ENCODE assay signal across 7 mouse cellular contexts in genomic region chr7:145252715-145253476, GRCm38 (mm10). TPM values are rescaled to one million over a fixed set of nuclear protein-coding genes. Genes with fewer than 3 reads are reported as not detected.
DNase-seq lines count a peak whose midpoint lies in the region; ATAC-seq and TF ChIP-seq lines count a peak whose summit lies in the region.

No protein-coding gene starts in this region.

- DNase-seq in adipocyte (ENCODE audit: low spot score), result peak; percentile 84
- DNase-seq in gastrocnemius, postnatal 25 days, result peak; percentile 70
- peak; percentile 79 for DNase-seq in kidney, adult 18-20 months
- peak; percentile 85 for DNase-seq in limb, embryonic 10.5 days (ENCODE audit: low spot score)
- peak; percentile 89 for DNase-seq in midbrain, embryonic 14.5 days
- peak in 1 of 2 experiments; percentile 62 for DNase-seq in spleen, adult 2 months (ENCODE audit: low read depth in 1 of 2, low spot score in 2 of 2)

- H3K27ac ChIP-seq in cortical plate, adult 2 months (ENCODE audit: insufficient read depth, low read length), result no peak overlapping the region
- H3K27ac ChIP-seq in limb, embryonic 10.5 days, result peak overlapping the region; percentile 53; the same call in 1 of the 2 replicates
- no peak overlapping the region for H3K27ac ChIP-seq in midbrain, embryonic 14.5 days (replicated peaks; ENCODE audit: low read depth, low read length)
- H3K27ac ChIP-seq in spleen, adult 2 months (ENCODE audit: insufficient read depth, low read length), result no peak overlapping the region

- ATAC-seq in midbrain, embryonic 14.5 days (ENCODE audit: low FRiP score, low TSS enrichment), result peak; percentile 60; the same call in 1 of the 2 replicates

- peak; percentile 82 for TF ChIP-seq CTCF in cortical plate, adult 2 months (IDR thresholded peaks at IDR 0.05; ENCODE audit: extremely low read depth, insufficient read depth, low read length)
- peak; percentile 70; the same call in 1 of the 2 replicates for TF ChIP-seq CTCF in spleen, adult 2 months (IDR thresholded peaks at IDR 0.05; ENCODE audit: extremely low read depth, insufficient read depth, insufficient read length, insufficient replicate concordance)

- H3K9me3 ChIP-seq in limb, embryonic 10.5 days (replicated peaks), result no peaks in the 10 kb centered on the region
- no peaks in the 10 kb centered on the region for H3K9me3 ChIP-seq in midbrain, embryonic 14.5 days (ENCODE audit: control insufficient read depth, low read length)

- WGBS in limb, embryonic 10.5 days, result 27% methylated on average over 8 of the region's 8 CpGs
- WGBS in midbrain, embryonic 14.5 days, result 25% methylated on average over 8 of the region's 8 CpGs
- WGBS in spleen, adult 2 months, result 32% methylated on average over 8 of the region's 8 CpGs

- no peak overlapping the region for H3K4me3 ChIP-seq in cortical plate, adult 2 months (ENCODE audit: insufficient read depth, low read length)
- H3K4me3 ChIP-seq in limb, embryonic 10.5 days, result no peak overlapping the region
- H3K4me3 ChIP-seq in midbrain, embryonic 14.5 days (replicated peaks; ENCODE audit: low read depth, low read length), result no peak overlapping the region
- H3K4me3 ChIP-seq in spleen, adult 2 months (ENCODE audit: extremely low read depth, insufficient read depth, insufficient read length), result no peak overlapping the region

- no peaks in the 10 kb centered on the region for H3K4me1 ChIP-seq in cortical plate, adult 2 months (ENCODE audit: control insufficient read depth, insufficient read depth, low read length)
- H3K4me1 ChIP-seq in limb, embryonic 10.5 days, result peaks cover 9% of the 10 kb centered on the region
- H3K4me1 ChIP-seq in midbrain, embryonic 14.5 days (ENCODE audit: control insufficient read depth, insufficient read depth, low read length), result no peaks in the 10 kb centered on the region
- H3K4me1 ChIP-seq in spleen, adult 2 months (ENCODE audit: control insufficient read depth, insufficient read depth, insufficient read length), result no peaks in the 10 kb centered on the region

- no peak overlapping the region for H3K9ac ChIP-seq in midbrain, embryonic 14.5 days (replicated peaks; ENCODE audit: low read length)

- no peak overlapping the region for H3K4me2 ChIP-seq in midbrain, embryonic 14.5 days (ENCODE audit: low read length)

- peaks cover 18% of the 10 kb centered on the region for H3K36me3 ChIP-seq in limb, embryonic 10.5 days
- 0 out of 2 replicates have a peak, but pooled peaks cover 3% of the 10 kb centered on the region for H3K36me3 ChIP-seq in midbrain, embryonic 14.5 days (ENCODE audit: control insufficient read depth, insufficient read depth, low read length)
- peaks cover 6% of the 10 kb centered on the region for H3K36me3 ChIP-seq in spleen, adult 2 months (ENCODE audit: control insufficient read depth, insufficient read depth, low read length)

- no peak for TF ChIP-seq POLR2A in cortical plate, adult 2 months (IDR thresholded peaks at IDR 0.05; ENCODE audit: extremely low read depth, insufficient read depth, low read length)
- no peak for TF ChIP-seq POLR2A in spleen, adult 2 months (IDR thresholded peaks at IDR 0.05; ENCODE audit: low read depth, low read length)

- H3K27me3 ChIP-seq in limb, embryonic 10.5 days (ENCODE audit: low read depth, poor library complexity, severe bottlenecking), result no peaks in the 10 kb centered on the region
- no peaks in the 10 kb centered on the region for H3K27me3 ChIP-seq in midbrain, embryonic 14.5 days (ENCODE audit: control insufficient read depth, insufficient read depth, low read length)
- no peaks in the 10 kb centered on the region for H3K27me3 ChIP-seq in spleen, adult 2 months (ENCODE audit: control insufficient read depth, insufficient read depth, low read length)

RNA-seq across cellular contexts. Expression of gene Tpcn2, which starts 30.9 kb away (rescaled TPM):
- 7.4 and 9.1 TPM in 2 replicates for polyA plus RNA-seq in cortical plate, adult 2 months (2012; rRNA removed)
- 1 to 10 TPM; 2.1 to 2.4 TPM for total RNA-seq in gastrocnemius, postnatal 25 days (2021)
- polyA plus RNA-seq in limb, embryonic 10.5 days (2016; fragmentation: Nextera tagmentation; extraction: Ambion mirVana), result 7.2 TPM in 2 replicates
- polyA plus RNA-seq in midbrain, embryonic 14.5 days (2014; fragmentation: Nextera tagmentation; extraction: Ambion mirVana), result 0.70 and 1.4 TPM in 2 replicates
- 23.8 and 31.3 TPM in 2 replicates for polyA plus RNA-seq in spleen, adult 2 months (2012; rRNA removed)

RNA-seq across cellular contexts. Expression of gene 1810010D01Rik, which starts 45.0 kb away (rescaled TPM):
- polyA plus RNA-seq in cortical plate, adult 2 months (2012; rRNA removed), result 2.8 and 2.9 TPM in 2 replicates
- not detected for total RNA-seq in gastrocnemius, postnatal 25 days (2021)
- 0.33 TPM in 1 of 2 replicates, not detected in the other for polyA plus RNA-seq in limb, embryonic 10.5 days (2016; fragmentation: Nextera tagmentation; extraction: Ambion mirVana)
- 0.33 TPM in 1 of 2 replicates, not detected in the other for polyA plus RNA-seq in midbrain, embryonic 14.5 days (2014; fragmentation: Nextera tagmentation; extraction: Ambion mirVana)
- 8.3 and 9.0 TPM in 2 replicates for polyA plus RNA-seq in spleen, adult 2 months (2012; rRNA removed)

RNA-seq across cellular contexts. Expression of gene Mrgprf, which starts 47.7 kb away (rescaled TPM):
- 1.6 and 2.1 TPM in 2 replicates for polyA plus RNA-seq in cortical plate, adult 2 months (2012; rRNA removed)
- 1 to 10 TPM; 2.7 to 3.3 TPM for total RNA-seq in gastrocnemius, postnatal 25 days (2021)
- 0.09 TPM in 1 of 2 replicates, not detected in the other for polyA plus RNA-seq in limb, embryonic 10.5 days (2016; fragmentation: Nextera tagmentation; extraction: Ambion mirVana)
- 3.5 TPM in 1 of 2 replicates, not detected in the other for polyA plus RNA-seq in midbrain, embryonic 14.5 days (2014; fragmentation: Nextera tagmentation; extraction: Ambion mirVana)
- 2.2 and 2.5 TPM in 2 replicates for polyA plus RNA-seq in spleen, adult 2 months (2012; rRNA removed)
